Mouse (Mus musculus) midbrain, postnatal 0 days (tissue): Measurements from ENCODE around the gene Meis2. TPM values are rescaled to one million over a fixed set of nuclear protein-coding genes. Genes with fewer than 3 reads are reported as not detected.

Source experiments
- ATAC-seq: fragments of 200-750 bp; cut with Nextera tagmentation; 2 replicates; pipeline ENCODE4 v1.8.0; 2017; ENCODE audit warnings: moderate number of reproducible peaks, mild to moderate bottlenecking, moderate TSS enrichment, moderate library complexity; ENCODE audit not compliant: low FRiP score
- DNase-seq: peaks from one replicate; pipeline ENCODE4 v3.0.0-alpha.2; 2015; ENCODE audit warnings: low spot score
- H3K27ac ChIP-seq: fragments of 300-500 bp; sonication (generic); 2 replicates; pipeline ENCODE4 v1.5.1; 2014; ENCODE audit warnings: low read depth, mild to moderate bottlenecking, low read length, mixed read lengths
- H3K27me3 ChIP-seq: fragments of 300-500 bp; sonication (generic); 2 replicates; pipeline ENCODE4 v1.6.1; 2014; ENCODE audit warnings: low read length, control low read depth, mixed read lengths; ENCODE audit not compliant: insufficient read depth
- H3K36me3 ChIP-seq: fragments of 300-500 bp; sonication (generic); 2 replicates; pipeline ENCODE4 v1.6.1; 2014; ENCODE audit warnings: low read length, control low read depth, mixed read lengths; ENCODE audit not compliant: insufficient read depth
- H3K4me1 ChIP-seq: fragments of 300-500 bp; sonication (generic); 2 replicates; pipeline ENCODE4 v1.6.1; 2014; ENCODE audit warnings: mild to moderate bottlenecking, control low read depth, antibody characterized with exemption, low read length, mixed read lengths; ENCODE audit not compliant: insufficient read depth
- H3K4me2 ChIP-seq: fragments of 300-500 bp; sonication (generic); 2 replicates; pipeline ENCODE4 v1.6.1; 2014; ENCODE audit warnings: low read depth, mild to moderate bottlenecking, low read length, mixed read lengths; ENCODE audit not compliant: poor library complexity, severe bottlenecking
- H3K4me3 ChIP-seq: fragments of 300-500 bp; sonication (generic); 2 replicates; pipeline ENCODE4 v1.5.1; 2014; ENCODE audit warnings: low read depth, mild to moderate bottlenecking, low read length, moderate library complexity
- H3K9ac ChIP-seq: fragments of 300-500 bp; sonication (generic); replicated peaks from 2 replicates; pipeline ENCODE4 v1.6.1; 2014; ENCODE audit warnings: mild to moderate bottlenecking, low read length, moderate library complexity, mixed read lengths; ENCODE audit not compliant: poor library complexity, severe bottlenecking
- H3K9me3 ChIP-seq: fragments of 300-500 bp; sonication (generic); 2 replicates; pipeline ENCODE4 v1.6.1; 2016; ENCODE audit warnings: low read length, control low read depth
- CTCF ChIP-seq: IDR thresholded peaks from 2 replicates; pipeline ENCODE4 v1.5.1; 2016; ENCODE audit warnings: antibody characterized with exemption, mild to moderate bottlenecking
- WGBS: fragments of 180-500 bp; shearing (Covaris S2); extraction: QIAGEN DNeasy Blood & Tissue Kit; methylation state at CpG from one replicate; pipeline ENCODE4 v1.1.7; 2014; 5-methylcytosine and 5-hydroxymethylcytosine counted together
- polyA plus RNA-seq: library from polyadenylated mRNA; unstranded; fragments of >200 nt; fragmentation: Nextera tagmentation; extraction: Ambion mirVana; gene quantifications from 2 replicates; pipeline ENCODE4 v1.2.1, GENCODE M21; 2015
- total RNA-seq: library from RNA; depleted of rRNA; stranded (reverse); fragments of >200 nt; gene quantifications from 2 replicates; pipeline ENCODE4 v1.2.3, GENCODE M21; 2014

Gene Meis2
- total and polyA plus RNA-seq, 2 experiments from 2014 or later, result 52.1 to 147 TPM

DNA sequence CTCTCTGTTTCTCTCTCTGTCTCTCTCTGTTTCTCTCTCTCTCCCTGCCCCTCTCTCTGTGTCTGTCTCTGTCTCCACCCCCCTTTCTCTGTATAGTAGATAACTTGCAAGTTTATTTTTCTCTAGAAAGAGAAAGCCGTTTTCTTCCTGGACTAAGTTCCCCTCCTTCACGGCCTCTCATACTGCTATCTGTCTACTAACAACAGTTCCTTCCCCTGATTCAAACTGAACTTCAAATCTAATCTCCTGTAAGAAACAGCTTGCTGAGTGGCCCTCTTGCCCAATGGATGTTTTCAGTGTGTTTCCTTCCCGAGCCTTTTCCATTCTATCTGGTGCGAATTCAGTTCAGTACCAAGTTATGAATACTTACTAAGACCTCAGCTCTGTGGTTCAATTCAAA, 155.4 kb downstream of the Meis2 start:
- H3K36me3 ChIP-seq, result no peaks in the 10 kb centered on the region
- no peak overlapping the region for H3K4me2 ChIP-seq
- TF ChIP-seq CTCF, result no peak
- H3K9me3 ChIP-seq, result no peaks in the 10 kb centered on the region
- DNase-seq, result no peak
- H3K27ac ChIP-seq, result no peak overlapping the region
- ATAC-seq, result no peak
- no peak overlapping the region for H3K9ac ChIP-seq
- no peaks in the 10 kb centered on the region for H3K27me3 ChIP-seq
- no peaks in the 10 kb centered on the region for H3K4me1 ChIP-seq
- no peak overlapping the region for H3K4me3 ChIP-seq
- 82% methylated on average over 4 of the region's 4 CpGs for WGBS

DNA sequence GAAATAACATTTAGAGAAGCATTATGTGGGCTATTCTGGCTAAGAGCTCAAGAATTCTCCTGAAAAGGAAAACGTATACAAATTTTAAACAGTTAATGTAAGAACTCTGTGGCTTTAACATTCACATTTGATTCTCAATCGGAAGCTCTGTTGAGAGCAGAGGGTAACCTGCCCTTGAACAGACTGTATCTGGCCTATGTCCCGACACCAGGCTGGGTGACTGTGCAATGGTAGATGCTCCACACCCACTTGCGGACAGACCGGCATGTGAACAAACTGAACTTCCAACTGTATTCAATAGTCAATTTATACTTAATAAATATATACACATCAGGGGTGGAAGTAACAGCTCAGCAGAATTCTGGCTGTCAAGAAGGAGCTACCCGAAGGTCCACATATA, 164.6 kb downstream of the Meis2 start:
- Histone ChIP-seq H3K9me3 (no peaks in the 10 kb centered on the region), H3K27ac (no peak overlapping the region), H3K36me3 (no peaks in the 10 kb centered on the region), H3K4me3 (no peak overlapping the region), H3K4me1 (no peaks in the 10 kb centered on the region), H3K4me2 (no peak overlapping the region), H3K27me3 (no peaks in the 10 kb centered on the region), H3K9ac (no peak overlapping the region)
- ATAC-seq (no peak), DNase-seq (no peak)
- WGBS, result 94% methylated on average over 6 of the region's 6 CpGs
- TF ChIP-seq CTCF, result no peak

DNA sequence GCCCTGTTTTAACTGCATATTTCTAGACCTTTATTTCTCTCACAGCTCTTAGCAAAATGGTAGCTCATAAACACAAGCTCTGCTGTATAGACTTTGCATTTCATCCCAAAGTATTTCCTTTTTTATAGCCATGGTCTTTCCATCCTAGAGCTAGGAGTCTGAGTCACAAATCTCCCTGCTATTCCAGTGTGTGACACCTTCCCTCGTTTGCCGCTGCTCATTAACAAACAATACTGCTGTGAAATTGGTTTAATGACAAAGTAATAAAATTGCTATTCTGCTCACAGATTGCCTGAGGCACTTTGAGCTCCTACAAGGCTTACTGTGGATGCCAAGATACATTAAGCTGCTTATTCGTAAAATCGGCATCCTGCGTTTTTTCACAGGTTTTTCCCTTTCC, 168.1 kb downstream of the Meis2 start:
- Histone ChIP-seq H3K4me3 (no peak overlapping the region), H3K36me3 (no peaks in the 10 kb centered on the region), H3K4me2 (no peak overlapping the region), H3K4me1 (no peaks in the 10 kb centered on the region), H3K9me3 (no peaks in the 10 kb centered on the region), H3K9ac (no peak overlapping the region), H3K27me3 (no peaks in the 10 kb centered on the region), H3K27ac (peak overlapping the region; percentile 27; the same call in 1 of the 2 replicates)
- DNase-seq (peak; percentile 76), ATAC-seq (0 out of 2 replicates have a peak, but pooled peaks have one; percentile 12)
- TF ChIP-seq CTCF, result no peak
- 22% methylated on average over 5 of the region's 5 CpGs for WGBS

GRCm38 (mm10) chr2:115897001-115897400, 168.6 kb downstream of the Meis2 start:
- no peaks in the 10 kb centered on the region for H3K4me1 ChIP-seq
- ATAC-seq, result no peak
- no peak overlapping the region for H3K9ac ChIP-seq
- no peak overlapping the region for H3K27ac ChIP-seq
- H3K27me3 ChIP-seq, result no peaks in the 10 kb centered on the region
- H3K9me3 ChIP-seq, result no peaks in the 10 kb centered on the region
- no peaks in the 10 kb centered on the region for H3K36me3 ChIP-seq
- no peak overlapping the region for H3K4me3 ChIP-seq
- H3K4me2 ChIP-seq, result no peak overlapping the region
- DNase-seq, result no peak
- TF ChIP-seq CTCF, result no peak
- 62% methylated on average over 2 of the region's 2 CpGs for WGBS

DNA sequence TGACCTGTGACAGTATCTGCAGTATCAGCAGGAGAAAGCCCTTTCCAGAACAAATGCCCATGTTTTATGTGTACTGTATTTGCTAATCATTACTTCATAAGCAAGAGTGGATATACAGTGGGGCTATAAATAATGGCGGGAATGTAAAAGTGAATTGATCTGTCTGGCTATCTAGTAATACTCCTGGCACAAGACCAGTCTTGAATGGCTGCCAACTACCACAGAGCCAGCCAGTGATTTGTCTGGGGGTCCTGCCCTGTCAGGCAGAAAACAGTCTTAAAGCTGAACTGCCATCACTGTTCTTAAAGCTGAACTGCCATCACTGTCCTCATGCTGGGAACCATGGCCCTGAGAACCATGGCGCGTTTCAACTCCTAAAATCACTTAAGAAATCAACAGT, 169.9 kb downstream of the Meis2 start:
- Histone ChIP-seq H3K9ac (no peak overlapping the region), H3K9me3 (no peaks in the 10 kb centered on the region), H3K27ac (no peak overlapping the region), H3K4me1 (no peaks in the 10 kb centered on the region), H3K27me3 (no peaks in the 10 kb centered on the region), H3K4me3 (no peak overlapping the region), H3K4me2 (no peak overlapping the region), H3K36me3 (no peaks in the 10 kb centered on the region)
- 58% methylated on average over 3 of the region's 3 CpGs for WGBS
- TF ChIP-seq CTCF, result no peak
- peak; percentile 79 for DNase-seq
- no peak for ATAC-seq

DNA sequence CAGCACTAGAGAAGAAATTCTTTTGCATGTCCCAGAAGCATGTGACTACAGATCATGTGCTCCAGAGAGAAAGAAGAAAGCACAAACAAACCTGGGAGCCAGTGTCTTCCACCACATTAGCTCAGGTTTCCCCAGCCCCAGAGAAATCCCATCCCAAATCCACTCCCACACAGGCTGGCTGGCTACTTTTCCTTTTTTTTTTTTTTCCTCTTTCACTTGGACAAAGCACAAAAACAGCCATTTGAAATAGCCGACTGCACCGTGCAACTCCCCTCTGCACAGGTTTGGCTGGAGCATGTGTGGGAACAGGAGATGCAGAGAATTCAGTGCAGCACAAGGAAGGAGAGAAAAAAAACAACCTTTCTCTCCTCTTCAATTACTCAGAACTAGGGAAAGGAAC, 170.4 kb downstream of the Meis2 start:
- no peak overlapping the region for H3K27ac ChIP-seq
- no peak overlapping the region for H3K4me3 ChIP-seq
- DNase-seq (peak; percentile 35), ATAC-seq (no peak; the same call in 1 of the 2 replicates)
- no peaks in the 10 kb centered on the region for H3K27me3 ChIP-seq
- H3K36me3 ChIP-seq, result no peaks in the 10 kb centered on the region
- H3K9me3 ChIP-seq, result no peaks in the 10 kb centered on the region
- no peak overlapping the region for H3K4me2 ChIP-seq
- H3K4me1 ChIP-seq, result no peaks in the 10 kb centered on the region
- 27% methylated on average over 2 of the region's 2 CpGs for WGBS
- no peak overlapping the region for H3K9ac ChIP-seq
- TF ChIP-seq CTCF, result no peak
